Mouse (Mus musculus): ENCODE data around the gene Gm18336.
A peak's percentile ranks its signal among the peaks of the same experiment; 100 is the strongest.
"Not testable (repeated sequence)": the region's sequence is repeated elsewhere in the genome, so short reads cannot be mapped to it uniquely, and the experiment has no call there.

Gm18336 gene

GRCm38 (mm10) chrX:73398636-73399035, at the start of gene Gm18336:
Gene Gm18336, minus strand, starts transcription at chrX:73398736.
- not testable (repeated sequence) for DNase-seq (ENCODE audit: low spot score in 2 of 2)

GRCm38 (mm10) chrX:73441428-73441827, 42.9 kb upstream of the Gm18336 start:
- no peak for DNase-seq (ENCODE audit: low spot score in 2 of 2)

- peak; percentile 12 to 36 for DNase-seq (ENCODE audit: low spot score in 2 of 2)
Measured at GRCm38 (mm10) chrX:73435252-73435651, 36.7 kb upstream of the Gm18336 start, which contains the start of gene Trex2. Gene Trex2, minus strand, starts transcription at chrX:73435344.

DNA sequence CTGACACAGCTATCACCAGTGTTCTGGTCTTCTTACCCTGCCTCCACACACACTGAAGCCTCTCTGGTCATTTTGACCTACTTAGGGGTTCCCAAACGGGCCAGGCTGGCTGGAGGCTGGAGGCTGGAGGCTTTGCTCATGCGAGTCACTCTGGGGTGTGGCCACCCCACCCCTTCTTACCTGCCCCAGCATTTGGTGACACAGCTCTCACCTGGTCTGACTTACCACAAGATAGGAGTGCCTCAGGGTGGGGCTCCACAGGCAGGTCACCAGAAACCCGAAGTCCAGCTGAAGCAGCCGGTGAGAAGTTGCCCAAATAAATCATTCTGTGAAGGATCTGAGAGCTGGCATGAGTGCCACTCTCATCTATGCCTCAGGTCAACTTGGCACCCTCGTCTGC, 34.3 kb upstream of the Gm18336 start:
- peak in 1 of 2 experiments; percentile 21 for DNase-seq (ENCODE audit: low spot score in 2 of 2)

DNA sequence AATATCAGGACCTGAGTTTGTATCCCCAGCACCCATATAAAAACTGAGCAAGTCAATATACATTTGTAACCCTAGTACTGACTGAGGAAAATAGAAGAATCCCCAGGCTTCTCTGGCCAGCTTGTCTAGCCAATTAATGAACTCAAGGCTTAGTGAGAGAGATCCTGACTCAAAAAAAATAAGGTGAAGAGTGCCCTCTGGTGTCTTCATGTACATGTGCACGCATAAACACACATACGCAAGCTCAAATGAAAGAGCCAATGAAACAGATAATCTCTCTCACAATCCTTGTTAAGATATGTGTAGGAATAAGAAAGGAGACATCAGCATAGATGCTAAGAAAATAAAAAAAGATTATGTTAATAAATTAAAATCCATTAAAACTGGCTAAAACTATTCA, 31.5 kb upstream of the Gm18336 start:
- DNase-seq (ENCODE audit: low spot score in 2 of 2) = no peak

DNA sequence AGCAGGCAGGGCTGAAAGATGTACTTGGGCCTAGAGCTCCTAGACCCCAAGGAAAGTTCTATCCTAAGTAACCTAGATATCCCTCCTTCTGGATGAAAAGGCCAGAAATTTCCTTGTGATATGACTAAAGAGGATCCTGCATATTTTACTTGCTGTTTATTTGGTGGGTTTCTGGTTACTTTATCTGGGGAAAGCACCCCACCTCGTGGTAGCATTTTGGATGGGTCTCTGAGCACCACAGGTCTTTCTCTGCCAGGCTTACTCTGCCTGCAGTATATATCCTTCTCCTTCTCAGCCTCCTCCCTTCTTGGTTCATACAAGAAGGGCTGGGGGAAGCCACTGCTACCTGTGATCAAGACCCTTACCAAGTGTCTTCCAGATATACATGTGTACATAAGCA, 14.2 kb upstream of the Gm18336 start:
- no peak for DNase-seq (ENCODE audit: low spot score in 2 of 2)

GRCm38 (mm10) chrX:73410880-73411517, 12.5 kb upstream of the Gm18336 start, which contains the start of gene Zfp92:
Gene Zfp92, plus strand, starts transcription at chrX:73411096.
- DNase-seq (ENCODE audit: low spot score in 2 of 2) = no peak

GRCm38 (mm10) chrX:73401616-73402015, 3.1 kb upstream of the Gm18336 start:
- no peak for DNase-seq (ENCODE audit: low spot score in 2 of 2)

DNA sequence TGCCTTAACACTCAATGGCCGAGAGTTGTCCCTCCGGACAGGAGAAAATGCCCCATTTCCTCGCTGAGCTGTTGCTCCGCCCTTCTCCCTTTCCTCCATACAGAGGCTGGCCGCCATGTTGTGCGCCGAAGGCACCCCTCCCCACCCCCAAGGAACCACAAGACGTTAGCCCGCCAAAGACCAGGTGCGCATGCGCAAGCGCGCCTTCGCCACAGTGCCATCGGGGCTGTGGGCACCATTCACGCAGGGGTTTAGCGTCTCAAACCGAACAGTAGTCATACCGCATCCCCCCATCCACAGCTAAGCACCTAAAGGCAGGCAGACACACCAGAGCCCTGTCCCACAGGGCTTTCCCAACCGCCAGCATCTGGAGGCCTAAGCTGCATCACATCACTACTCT, 2.4 kb upstream of the Gm18336 start:
- no peak for DNase-seq (ENCODE audit: low spot score in 2 of 2)

GRCm38 (mm10) chrX:73396446-73396845, 2.1 kb downstream of the Gm18336 start:
- DNase-seq (ENCODE audit: low spot score in 2 of 2) = no peak

GRCm38 (mm10) chrX:73391481-73391880, 7.1 kb downstream of the Gm18336 start:
- no peak for DNase-seq (ENCODE audit: low spot score in 2 of 2)

GRCm38 (mm10) chrX:73384924-73385323, 13.6 kb downstream of the Gm18336 start:
- DNase-seq (ENCODE audit: low spot score in 2 of 2) = no peak

- no peak for DNase-seq (ENCODE audit: low spot score in 2 of 2)
Measured at GRCm38 (mm10) chrX:73384419-73384818, 14.1 kb downstream of the Gm18336 start.

- DNase-seq (ENCODE audit: low spot score in 2 of 2) = no peak
Measured at GRCm38 (mm10) chrX:73363291-73363690, 35.2 kb downstream of the Gm18336 start.

GRCm38 (mm10) chrX:73356719-73357118, 41.8 kb downstream of the Gm18336 start:
- DNase-seq (ENCODE audit: low spot score in 2 of 2) = no peak

GRCm38 (mm10) chrX:73356163-73356562, 42.4 kb downstream of the Gm18336 start:
- DNase-seq (ENCODE audit: low spot score in 2 of 2) = no peak

All from urinary bladder, postnatal 36 days (tissue).